Mouse (Mus musculus) intestine, embryonic 15.5 days (tissue): ENCODE data around the gene Scgn. TPM values are rescaled to one million over a fixed set of nuclear protein-coding genes. Genes with fewer than 3 reads are reported as not detected.

ENCODE experiments used
- ATAC-seq: fragments of 200-750 bp; cut with Nextera tagmentation; 2 replicates; pipeline ENCODE4 v1.8.0; 2017; ENCODE audit warnings: moderate TSS enrichment, moderate library complexity
- H3K27ac ChIP-seq: fragments of 300-500 bp; sonication (generic); 2 replicates; pipeline ENCODE4 v1.5.1; 2015; ENCODE audit warnings: mild to moderate bottlenecking, inconsistent platforms
- H3K27me3 ChIP-seq: fragments of 300-500 bp; sonication (generic); replicated peaks from 2 replicates; pipeline ENCODE4 v1.6.1; 2015; ENCODE audit warnings: inconsistent platforms
- H3K36me3 ChIP-seq: fragments of 300-500 bp; sonication (generic); 2 replicates; pipeline ENCODE4 v1.6.1; 2015; ENCODE audit warnings: inconsistent platforms
- H3K4me1 ChIP-seq: fragments of 300-500 bp; sonication (generic); replicated peaks from 2 replicates; pipeline ENCODE4 v1.6.1; 2015; ENCODE audit warnings: inconsistent platforms
- H3K4me2 ChIP-seq: fragments of 300-500 bp; sonication (generic); replicated peaks from 2 replicates; pipeline ENCODE4 v1.6.1; 2015; ENCODE audit warnings: mild to moderate bottlenecking, inconsistent platforms
- H3K4me3 ChIP-seq: fragments of 300-500 bp; sonication (generic); replicated peaks from 2 replicates; pipeline ENCODE4 v1.5.1; 2015; ENCODE audit warnings: inconsistent platforms
- H3K9ac ChIP-seq: fragments of 300-500 bp; sonication (generic); 2 replicates; pipeline ENCODE4 v1.6.1; 2015; ENCODE audit warnings: inconsistent platforms
- H3K9me3 ChIP-seq: fragments of 300-500 bp; sonication (generic); 2 replicates; pipeline ENCODE4 v1.6.1; 2016; ENCODE audit warnings: inconsistent platforms
- WGBS: fragments of 180-500 bp; shearing (Covaris S2); methylation state at CpG from one replicate; pipeline ENCODE4 v1.1.7; 2015; 5-methylcytosine and 5-hydroxymethylcytosine counted together
- polyA plus RNA-seq: library from polyadenylated mRNA; unstranded; fragments of >200 nt; fragmentation: Nextera tagmentation; extraction: Ambion mirVana; gene quantifications from 2 replicates; pipeline ENCODE4 v1.2.1, GENCODE M21; 2015

Gene Scgn
- polyA plus RNA-seq, 1 experiment from 2014 or later = 7.5 TPM

DNA sequence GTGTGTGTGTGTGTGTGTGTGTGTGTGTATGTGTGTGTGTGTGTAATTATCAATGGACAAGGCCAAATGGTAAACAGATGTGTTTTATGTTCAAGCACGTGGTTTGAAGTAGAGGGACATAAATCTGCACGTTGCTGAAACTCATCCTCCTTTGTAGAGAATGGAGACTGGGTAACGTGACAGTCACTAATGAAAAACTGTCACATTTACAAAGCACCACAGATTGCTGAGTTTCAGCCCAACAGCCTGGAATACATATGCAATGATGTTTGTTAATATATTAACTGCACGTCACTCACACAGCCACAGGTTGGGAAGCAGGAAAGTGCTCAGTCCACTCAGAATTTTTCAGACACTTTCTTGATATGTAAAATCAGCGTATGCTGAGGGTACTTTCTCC, 563 bp downstream of the Scgn start:
- Histone ChIP-seq H3K36me3 (no peaks in the 10 kb centered on the region), H3K27ac (no peak overlapping the region), H3K9me3 (no peaks in the 10 kb centered on the region), H3K9ac (no peak overlapping the region), H3K4me3 (no peak overlapping the region), H3K4me1 (0 out of 2 replicates have a peak, but pooled peaks cover 5% of the 10 kb centered on the region), H3K27me3 (peaks cover 11% of the 10 kb centered on the region), H3K4me2 (no peak overlapping the region)
- WGBS = 39% methylated on average over 5 of the region's 5 CpGs
- ATAC-seq = no peak

DNA sequence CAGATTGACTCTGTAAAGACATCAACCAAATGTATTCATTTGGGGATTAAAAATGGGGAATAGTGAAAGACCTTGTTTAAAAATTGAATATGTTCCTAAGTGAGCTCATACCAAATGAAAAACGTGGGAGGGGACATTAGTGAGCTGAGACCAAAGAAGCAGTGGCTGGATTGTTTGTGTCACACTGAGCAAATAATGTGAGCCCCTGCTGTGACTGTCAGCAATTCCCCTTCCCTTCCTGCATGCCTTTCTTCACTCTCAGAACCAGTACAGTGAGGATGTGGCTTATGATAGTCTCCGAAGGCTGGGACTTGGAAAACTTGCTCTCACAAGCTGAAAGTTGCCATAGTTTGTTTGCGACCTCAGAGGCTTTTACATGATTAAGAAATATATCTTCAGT, 5.9 kb downstream of the Scgn start:
- H3K9ac ChIP-seq = no peak overlapping the region
- no peaks in the 10 kb centered on the region for H3K36me3 ChIP-seq
- 53% methylated on average over 3 of the region's 3 CpGs for WGBS
- H3K9me3 ChIP-seq = no peaks in the 10 kb centered on the region
- H3K4me2 ChIP-seq = no peak overlapping the region
- no peak overlapping the region for H3K27ac ChIP-seq
- no peak for ATAC-seq
- no peaks in the 10 kb centered on the region for H3K27me3 ChIP-seq
- no peaks in the 10 kb centered on the region for H3K4me1 ChIP-seq
- H3K4me3 ChIP-seq = no peak overlapping the region

DNA sequence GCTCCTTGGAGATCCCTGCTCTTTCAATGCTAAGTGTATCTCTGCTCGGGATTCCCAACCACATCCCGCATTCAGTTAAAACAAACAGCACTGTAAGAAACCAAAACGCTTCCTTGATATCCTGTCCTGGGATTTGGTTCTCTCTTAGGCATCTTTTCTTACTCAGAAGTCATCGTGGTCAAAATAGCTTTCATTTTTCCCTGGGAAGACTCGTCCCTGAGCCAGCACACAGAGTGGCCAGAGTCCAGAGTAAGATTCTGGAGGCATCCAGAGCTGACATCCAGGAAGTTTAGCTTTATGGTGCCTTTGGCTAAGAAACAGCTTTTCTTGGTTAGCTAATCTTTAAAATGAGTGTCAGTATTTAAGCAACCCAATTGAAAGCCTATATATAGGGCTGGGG, 18.7 kb downstream of the Scgn start:
- no peak overlapping the region for H3K4me3 ChIP-seq
- no peaks in the 10 kb centered on the region for H3K4me1 ChIP-seq
- WGBS = 37% methylated on average over 5 of the region's 5 CpGs
- H3K27ac ChIP-seq = no peak overlapping the region
- no peaks in the 10 kb centered on the region for H3K9me3 ChIP-seq
- no peak for ATAC-seq
- H3K9ac ChIP-seq = no peak overlapping the region
- no peak overlapping the region for H3K4me2 ChIP-seq
- H3K36me3 ChIP-seq = no peaks in the 10 kb centered on the region
- no peaks in the 10 kb centered on the region for H3K27me3 ChIP-seq

DNA sequence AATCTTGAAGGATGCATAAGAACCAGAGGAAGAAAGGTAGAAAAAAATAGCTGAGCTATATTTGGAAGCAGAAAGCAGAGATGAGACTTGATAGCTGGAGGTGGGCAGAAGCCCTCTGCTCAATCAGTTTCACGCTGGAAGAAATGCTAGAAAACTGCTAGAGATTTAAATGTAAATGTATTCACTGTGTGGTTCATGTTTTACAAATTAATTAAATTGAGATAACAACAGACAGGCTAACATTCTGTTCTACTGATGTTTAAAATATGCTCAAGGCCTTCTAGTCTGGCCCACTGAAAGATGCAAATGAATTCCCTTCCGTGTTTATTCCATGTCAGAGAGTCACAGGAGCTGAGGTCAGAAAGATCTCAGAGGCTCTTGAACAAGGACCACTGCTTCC, 19.1 kb downstream of the Scgn start:
- H3K36me3 ChIP-seq = no peaks in the 10 kb centered on the region
- H3K4me2 ChIP-seq = no peak overlapping the region
- no peaks in the 10 kb centered on the region for H3K4me1 ChIP-seq
- H3K27ac ChIP-seq = no peak overlapping the region
- ATAC-seq = no peak
- 57% methylated on average over 2 of the region's 2 CpGs for WGBS
- H3K9ac ChIP-seq = no peak overlapping the region
- H3K27me3 ChIP-seq = no peaks in the 10 kb centered on the region
- H3K9me3 ChIP-seq = no peaks in the 10 kb centered on the region
- no peak overlapping the region for H3K4me3 ChIP-seq

DNA sequence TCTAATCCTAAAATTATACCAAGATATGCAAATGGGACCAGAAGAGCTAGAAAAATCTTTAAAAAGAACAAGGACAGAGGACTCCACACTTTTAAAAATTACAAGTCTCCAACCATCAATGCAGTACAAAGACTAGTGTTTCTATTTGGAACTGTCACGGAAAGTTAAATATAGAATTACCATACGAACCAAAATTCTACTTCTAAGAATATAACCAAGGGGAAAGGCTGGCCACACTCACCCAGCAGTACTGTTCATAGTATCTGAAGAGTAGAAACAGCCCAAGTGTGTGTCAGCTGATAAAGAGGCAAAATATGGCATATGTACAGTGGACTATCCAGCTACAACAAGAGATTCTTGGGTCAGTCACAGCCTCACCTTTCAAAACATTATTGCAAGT, 26.1 kb downstream of the Scgn start:
- no peaks in the 10 kb centered on the region for H3K9me3 ChIP-seq
- ATAC-seq = no peak
- no peaks in the 10 kb centered on the region for H3K36me3 ChIP-seq
- no peaks in the 10 kb centered on the region for H3K4me1 ChIP-seq
- no peak overlapping the region for H3K9ac ChIP-seq
- no peak overlapping the region for H3K4me2 ChIP-seq
- no peak overlapping the region for H3K4me3 ChIP-seq
- H3K27ac ChIP-seq = no peak overlapping the region
- H3K27me3 ChIP-seq = no peaks in the 10 kb centered on the region
- 80% methylated on average over 2 of the region's 2 CpGs for WGBS

DNA sequence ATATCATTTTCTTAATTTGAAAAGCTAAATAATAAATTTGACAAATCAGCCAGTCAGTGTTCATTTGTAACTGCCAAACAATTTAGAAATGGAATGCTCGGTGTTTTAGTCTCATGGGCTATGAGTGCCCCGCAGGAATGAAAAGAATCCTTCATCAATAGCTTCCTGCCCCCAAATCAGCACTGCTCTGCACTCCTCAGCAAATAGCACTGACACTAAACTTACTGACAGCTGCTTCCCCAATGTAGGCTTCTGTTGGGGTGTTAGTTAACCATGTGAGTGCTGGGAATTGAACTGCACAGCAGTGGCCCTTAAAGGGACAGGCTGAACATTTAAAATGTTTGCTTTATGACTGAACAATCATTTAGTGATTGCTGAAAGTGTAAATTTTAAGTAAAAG, 31.2 kb downstream of the Scgn start:
- Histone ChIP-seq H3K4me1 (no peaks in the 10 kb centered on the region), H3K9me3 (no peaks in the 10 kb centered on the region), H3K27me3 (no peaks in the 10 kb centered on the region), H3K4me2 (no peak overlapping the region), H3K4me3 (no peak overlapping the region), H3K27ac (no peak overlapping the region), H3K36me3 (no peaks in the 10 kb centered on the region), H3K9ac (no peak overlapping the region)
- 23% methylated on average over 2 of the region's 2 CpGs for WGBS
- ATAC-seq = no peak

DNA sequence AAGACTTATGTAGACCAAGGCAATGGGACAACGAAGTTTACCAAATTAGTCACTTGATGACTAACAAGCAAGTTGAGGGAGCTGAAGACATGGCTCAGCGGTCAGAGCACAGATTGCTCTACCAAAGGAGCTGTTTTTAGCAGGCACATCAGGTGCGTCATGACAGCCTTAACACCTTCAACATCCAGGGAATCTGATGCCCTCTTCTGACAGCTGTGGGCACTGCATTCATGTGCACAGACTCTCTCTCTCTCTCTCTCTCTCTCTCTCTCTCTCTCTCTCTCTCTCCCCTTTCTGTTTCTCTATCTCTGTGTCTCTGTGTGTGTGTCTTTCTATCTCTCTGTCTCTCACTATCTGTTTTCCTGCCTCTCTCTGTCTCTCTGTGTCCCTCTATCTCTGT, 40.1 kb downstream of the Scgn start:
- ATAC-seq = no peak
- H3K4me3 ChIP-seq = no peak overlapping the region
- no peaks in the 10 kb centered on the region for H3K36me3 ChIP-seq
- no peak overlapping the region for H3K4me2 ChIP-seq
- 68% methylated on average over 3 of the region's 3 CpGs for WGBS
- no peak overlapping the region for H3K27ac ChIP-seq
- H3K4me1 ChIP-seq = no peaks in the 10 kb centered on the region
- H3K9ac ChIP-seq = no peak overlapping the region
- no peaks in the 10 kb centered on the region for H3K27me3 ChIP-seq
- H3K9me3 ChIP-seq = no peaks in the 10 kb centered on the region

DNA sequence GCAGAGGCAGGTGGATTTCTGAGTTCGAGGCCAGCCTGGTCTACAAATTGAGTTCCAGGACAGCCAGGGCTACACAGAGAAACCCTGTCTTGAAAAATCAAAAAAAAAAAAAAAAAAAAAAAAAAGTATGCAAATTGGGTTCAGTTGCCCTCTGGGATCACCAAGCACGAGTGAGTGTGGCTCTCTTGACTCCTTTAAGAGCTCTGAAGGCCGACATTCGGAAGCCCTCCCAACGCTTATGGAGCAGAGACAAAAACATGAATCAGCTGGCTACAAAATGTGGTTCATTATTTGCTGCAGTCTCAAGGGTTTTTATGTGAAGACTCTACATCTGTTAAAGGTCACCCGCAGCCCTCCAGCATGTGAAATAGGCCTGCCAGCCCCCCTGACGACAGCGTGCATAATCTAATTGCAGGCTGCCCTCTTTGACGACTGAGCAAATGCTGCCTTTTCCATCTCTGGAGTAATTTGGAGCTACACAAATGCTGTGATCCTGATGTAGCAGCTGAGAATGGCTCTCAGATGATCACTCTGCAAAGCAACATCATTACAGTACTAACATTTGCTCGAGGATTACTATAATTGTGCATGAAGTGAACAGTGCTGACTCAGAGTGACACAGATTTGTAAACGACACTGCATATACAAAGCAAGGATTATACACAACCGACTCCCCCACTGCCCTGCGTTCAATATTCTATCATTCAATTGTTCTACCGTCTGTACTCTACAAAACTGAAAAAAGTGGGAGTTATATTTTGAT, 41.3 kb downstream of the Scgn start:
- no peak overlapping the region for H3K4me3 ChIP-seq
- no peak overlapping the region for H3K27ac ChIP-seq
- H3K4me2 ChIP-seq = no peak overlapping the region
- H3K27me3 ChIP-seq = no peaks in the 10 kb centered on the region
- WGBS = 62% methylated on average over 14 of the region's 14 CpGs
- H3K9ac ChIP-seq = no peak overlapping the region
- ATAC-seq = no peak
- no peaks in the 10 kb centered on the region for H3K4me1 ChIP-seq
- H3K36me3 ChIP-seq = no peaks in the 10 kb centered on the region
- H3K9me3 ChIP-seq = no peaks in the 10 kb centered on the region

DNA sequence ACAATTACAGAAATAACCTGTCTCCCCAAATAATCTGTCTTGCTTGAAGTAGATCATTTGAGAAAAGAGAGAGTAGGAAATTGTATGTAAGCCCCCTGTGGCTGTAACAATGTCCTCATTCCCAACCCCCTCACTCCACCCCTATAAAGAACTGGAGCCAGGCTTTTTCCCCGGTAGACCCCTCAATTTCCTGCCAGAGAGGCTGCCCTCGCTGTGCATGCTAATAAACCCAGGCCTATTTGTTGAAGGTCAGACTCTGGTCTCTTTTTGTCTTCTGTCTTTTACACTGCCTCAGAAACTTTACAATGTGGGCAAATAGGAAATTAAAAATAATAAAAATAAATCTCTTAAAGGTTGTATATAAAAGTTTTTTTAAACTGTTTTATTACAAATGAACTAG, 44.8 kb downstream of the Scgn start:
- Histone ChIP-seq H3K36me3 (no peaks in the 10 kb centered on the region), H3K4me1 (no peaks in the 10 kb centered on the region), H3K9me3 (no peaks in the 10 kb centered on the region), H3K4me2 (no peak overlapping the region), H3K4me3 (no peak overlapping the region), H3K27ac (no peak overlapping the region), H3K9ac (no peak overlapping the region), H3K27me3 (no peaks in the 10 kb centered on the region)
- no peak for ATAC-seq
- 37% methylated on average over 2 of the region's 2 CpGs for WGBS

DNA sequence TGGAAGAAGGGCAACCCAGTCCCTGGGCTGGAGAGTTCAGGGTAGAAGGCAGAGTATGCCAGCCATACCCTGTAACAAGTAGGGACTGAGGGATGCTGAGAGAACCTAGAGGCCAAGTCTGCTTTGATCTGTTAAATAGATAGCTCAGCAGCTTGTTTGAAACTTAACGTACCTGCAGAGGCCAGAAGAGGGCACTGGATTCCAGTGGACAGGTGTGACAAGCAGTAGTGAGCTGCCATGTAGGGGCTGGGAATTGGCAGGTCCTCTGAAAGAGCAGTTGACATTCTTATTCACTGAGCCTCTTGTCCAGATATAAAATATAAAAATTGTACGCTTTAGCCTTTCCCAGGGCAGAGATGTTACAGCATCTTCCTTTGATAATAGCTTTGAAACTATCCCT, 48.2 kb downstream of the Scgn start:
- no peaks in the 10 kb centered on the region for H3K36me3 ChIP-seq
- H3K9me3 ChIP-seq = no peaks in the 10 kb centered on the region
- 40% methylated on average over 2 of the region's 2 CpGs for WGBS
- no peak overlapping the region for H3K27ac ChIP-seq
- H3K4me2 ChIP-seq = no peak overlapping the region
- no peak overlapping the region for H3K9ac ChIP-seq
- no peaks in the 10 kb centered on the region for H3K27me3 ChIP-seq
- no peaks in the 10 kb centered on the region for H3K4me1 ChIP-seq
- no peak for ATAC-seq
- no peak overlapping the region for H3K4me3 ChIP-seq

DNA sequence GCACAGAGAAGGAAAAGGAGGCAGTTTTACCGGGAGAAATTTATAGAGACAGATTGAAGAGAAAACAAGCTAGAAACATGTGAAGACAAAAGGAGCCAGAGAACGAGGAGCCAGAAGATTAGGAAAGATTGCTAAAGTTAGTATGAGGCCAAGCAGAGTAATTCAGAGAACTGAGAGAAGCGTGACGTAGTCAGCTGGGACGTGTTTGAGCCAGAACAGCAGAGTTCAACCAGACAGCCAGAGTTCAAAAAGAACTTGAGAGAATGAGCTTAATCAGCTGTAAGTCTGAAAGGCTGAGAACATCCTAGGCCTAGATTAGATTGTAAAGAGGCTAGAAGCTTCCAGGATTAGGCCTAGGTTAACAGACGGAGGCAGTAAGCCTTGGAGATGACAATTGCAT, 50.7 kb downstream of the Scgn start:
- Histone ChIP-seq H3K9me3 (no peaks in the 10 kb centered on the region), H3K27me3 (no peaks in the 10 kb centered on the region), H3K36me3 (no peaks in the 10 kb centered on the region), H3K9ac (no peak overlapping the region), H3K27ac (no peak overlapping the region), H3K4me2 (no peak overlapping the region), H3K4me3 (no peak overlapping the region), H3K4me1 (no peaks in the 10 kb centered on the region)
- WGBS = 65% methylated on average over 6 of the region's 6 CpGs
- no peak for ATAC-seq

DNA sequence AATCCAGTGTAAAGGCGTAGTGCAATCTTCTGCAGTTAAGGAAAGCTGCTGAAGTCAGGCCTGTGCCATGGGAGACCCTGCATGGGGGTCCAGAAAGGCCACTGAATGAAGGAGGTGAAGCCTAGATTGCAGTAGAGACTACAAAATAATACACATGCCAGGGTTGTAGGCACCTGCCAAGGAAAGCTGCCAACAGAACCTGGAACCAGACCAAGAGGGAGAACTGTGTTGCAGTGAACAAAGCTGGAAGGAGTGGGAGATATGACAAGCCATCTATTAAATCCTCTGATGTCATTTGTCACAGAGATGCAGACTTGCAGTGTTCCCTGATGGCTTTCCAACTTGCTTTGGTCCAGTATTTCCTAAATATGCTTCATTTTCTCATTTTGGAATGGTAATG, 52.3 kb downstream of the Scgn start:
- H3K9me3 ChIP-seq = no peaks in the 10 kb centered on the region
- no peaks in the 10 kb centered on the region for H3K27me3 ChIP-seq
- ATAC-seq = no peak
- no peaks in the 10 kb centered on the region for H3K4me1 ChIP-seq
- no peak overlapping the region for H3K27ac ChIP-seq
- H3K4me2 ChIP-seq = no peak overlapping the region
- 92% methylated on average over 1 of the region's 1 CpGs for WGBS
- H3K4me3 ChIP-seq = no peak overlapping the region
- H3K9ac ChIP-seq = no peak overlapping the region
- no peaks in the 10 kb centered on the region for H3K36me3 ChIP-seq

DNA sequence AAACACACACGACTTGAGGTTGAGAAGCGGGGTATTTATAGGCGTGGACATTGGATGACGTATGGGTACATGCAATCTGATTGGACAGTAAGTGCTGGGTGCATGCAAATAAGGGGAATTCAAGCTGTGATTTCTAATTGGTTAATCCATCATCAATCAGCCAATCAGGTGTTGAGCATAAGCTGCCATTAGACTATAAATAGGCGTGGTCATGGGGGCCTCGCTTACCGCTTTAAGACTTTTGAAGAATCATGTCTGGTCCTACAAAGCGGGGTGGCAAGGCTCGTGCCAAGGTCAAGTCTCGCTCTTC, 56.8 kb downstream of the Scgn start, which contains the start of gene Hist1h2aa:
Hist1h2aa (plus strand) TSS at position 252 of the 310 bp plus-strand sequence.
- Histone ChIP-seq H3K4me1 (no peaks in the 10 kb centered on the region), H3K9ac (no peak within 1 kb of the TSS), H3K9me3 (no peaks in the 10 kb centered on the region), H3K4me3 (no peak within 1 kb of the TSS), H3K27me3 (no peaks in the 10 kb centered on the region), H3K4me2 (no peak within 1 kb of the TSS), H3K36me3 (no peaks in the 10 kb centered on the region), H3K27ac (no peak within 1 kb of the TSS)
- no peak for ATAC-seq
- 90% methylated on average over 10 of the region's 10 CpGs for WGBS
